Mouse (Mus musculus) cerebellum, adult (tissue): ENCODE data around the gene Gucy2g.
"Not testable (repeated sequence)": the region's sequence is repeated elsewhere in the genome, so short reads cannot be mapped to it uniquely, and the experiment has no call there.

ENCODE experiments used
- ATAC-seq: cut with Nextera tagmentation; 2 replicates; pipeline ENCODE4 v1.9.2; 2017; ENCODE audit warnings: mild to moderate bottlenecking, moderate library complexity, mixed read lengths; ENCODE audit not compliant: insufficient number of reproducible peaks, low FRiP score, low TSS enrichment

Gucy2g gene

DNA sequence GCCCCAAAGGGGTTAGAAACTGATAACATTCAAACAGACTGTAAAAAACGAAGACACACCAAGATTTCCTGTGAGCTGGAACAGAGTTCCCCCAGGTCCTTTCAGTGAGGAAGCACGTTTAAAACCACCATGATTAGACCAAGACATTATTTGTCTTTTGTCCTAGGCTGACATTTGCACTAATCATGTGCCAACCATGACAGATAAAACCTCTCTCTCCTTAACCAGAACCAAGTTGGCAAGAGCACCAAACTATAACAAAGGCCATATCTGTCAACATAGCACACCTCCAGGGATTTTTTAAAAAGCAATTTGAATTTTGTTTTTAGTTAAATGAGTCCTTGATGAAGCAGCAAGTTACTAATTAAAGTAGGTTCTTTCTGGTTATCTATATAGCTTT is 73.3 kb downstream of the Gucy2g start:
- no peak for ATAC-seq

DNA sequence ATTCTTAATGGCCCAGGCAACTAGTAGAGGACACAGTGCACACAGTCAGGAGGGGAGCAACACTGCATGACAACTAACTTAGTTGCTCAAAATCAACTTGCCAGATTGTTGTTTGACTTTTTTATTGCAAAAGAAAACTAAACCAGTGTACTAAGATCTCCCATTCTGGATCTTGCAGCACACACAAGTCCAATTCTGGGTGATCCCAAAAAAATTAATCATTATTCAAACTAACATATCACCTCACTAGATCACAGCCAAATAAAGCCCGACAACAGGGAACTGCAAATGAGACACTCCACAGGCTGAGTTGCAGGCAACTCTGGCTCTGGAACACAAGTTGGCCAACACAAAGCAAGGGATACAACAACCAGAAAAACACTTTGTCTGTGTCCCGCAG is 74.3 kb downstream of the Gucy2g start:
- ATAC-seq, result no peak

DNA sequence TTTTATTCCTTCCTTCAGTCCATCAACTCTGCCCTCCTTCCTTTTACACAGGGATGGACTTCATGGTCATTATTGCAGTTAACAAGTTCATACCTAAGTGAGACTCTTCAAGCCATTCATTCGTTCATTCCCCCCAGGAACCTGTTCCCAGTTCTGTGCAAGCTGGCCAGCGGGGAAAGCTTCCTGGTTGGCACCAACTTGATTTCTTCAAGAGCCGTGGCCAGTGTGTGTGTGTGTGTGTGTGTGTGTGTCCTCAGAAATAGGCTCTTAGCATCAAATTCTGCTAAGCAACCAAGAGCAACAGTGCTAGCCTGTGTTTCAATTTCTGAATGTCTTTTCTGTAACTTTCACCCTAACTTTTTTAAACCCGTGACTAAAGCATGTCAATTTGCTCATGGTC is 75.1 kb downstream of the Gucy2g start:
- no peak for ATAC-seq

DNA sequence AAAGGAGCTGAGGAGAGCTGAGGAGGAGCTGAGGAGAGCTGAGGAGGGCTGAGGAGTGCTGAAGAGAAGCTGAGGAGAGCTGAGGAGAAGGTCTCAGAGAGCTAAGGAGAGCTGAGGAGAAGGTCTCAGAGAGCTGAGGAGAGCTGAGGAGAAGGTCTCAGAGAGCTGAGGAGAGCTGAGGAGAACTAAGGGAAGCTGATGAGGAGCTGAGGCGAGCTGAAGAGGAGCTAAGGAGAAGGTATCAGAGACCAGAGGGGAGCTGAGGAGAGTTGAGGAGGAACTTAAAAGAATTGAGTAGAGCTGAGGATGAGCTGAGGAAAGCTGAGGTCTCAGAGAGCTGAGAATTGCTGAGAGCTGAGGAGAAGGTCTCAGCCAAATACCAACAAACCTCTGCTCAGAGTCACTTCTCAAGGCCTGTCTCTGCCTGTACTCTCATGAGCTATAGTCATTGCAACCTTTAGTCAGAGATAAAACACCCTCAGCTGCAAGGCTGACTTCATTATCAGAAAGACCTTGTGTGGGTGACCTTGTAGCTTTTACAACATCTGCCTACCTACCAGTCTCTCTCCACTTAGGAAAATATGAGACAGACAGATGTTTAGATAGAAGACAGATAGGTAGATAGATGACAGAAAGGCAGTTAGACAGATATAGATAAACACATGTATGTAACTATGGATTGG is 75.7 kb downstream of the Gucy2g start:
- no peak for ATAC-seq

DNA sequence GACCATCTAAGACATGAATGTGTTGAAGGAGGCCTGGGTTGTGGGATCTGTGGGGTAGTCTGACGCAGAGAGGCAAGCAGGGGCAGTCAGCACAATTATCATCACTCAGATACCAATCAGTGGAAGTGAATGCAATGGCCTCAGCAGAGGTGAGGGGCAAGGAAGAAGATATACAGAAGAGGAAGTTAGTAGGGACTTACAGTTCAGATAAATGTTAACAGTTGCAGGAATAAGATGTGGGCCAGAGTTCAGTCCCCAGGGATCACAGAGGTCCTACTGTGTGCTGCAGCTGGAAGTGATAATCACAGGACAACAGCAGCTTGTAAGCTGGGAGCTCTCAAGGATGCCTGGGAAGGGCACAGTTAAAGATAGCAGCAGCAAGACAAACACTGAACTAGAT is 76.9 kb downstream of the Gucy2g start:
- ATAC-seq, result no peak

DNA sequence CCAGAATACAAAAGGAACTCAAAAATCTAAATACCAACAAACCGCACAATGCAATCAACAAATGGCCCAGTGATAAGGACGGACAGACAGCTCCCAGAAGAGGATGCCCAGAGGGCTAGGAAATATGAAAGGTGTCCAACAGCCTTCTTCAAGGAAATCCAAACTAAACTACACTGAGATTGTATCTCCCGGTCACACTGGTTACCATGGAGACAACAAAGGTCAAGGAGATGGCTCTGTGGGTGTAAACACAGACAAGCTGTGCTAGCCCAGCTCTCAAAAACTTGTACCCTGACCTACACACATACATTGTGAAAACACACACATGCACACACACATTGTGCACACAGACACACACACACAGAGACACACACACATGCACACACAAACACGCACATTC is 78.8 kb downstream of the Gucy2g start:
- ATAC-seq, result no peak

DNA sequence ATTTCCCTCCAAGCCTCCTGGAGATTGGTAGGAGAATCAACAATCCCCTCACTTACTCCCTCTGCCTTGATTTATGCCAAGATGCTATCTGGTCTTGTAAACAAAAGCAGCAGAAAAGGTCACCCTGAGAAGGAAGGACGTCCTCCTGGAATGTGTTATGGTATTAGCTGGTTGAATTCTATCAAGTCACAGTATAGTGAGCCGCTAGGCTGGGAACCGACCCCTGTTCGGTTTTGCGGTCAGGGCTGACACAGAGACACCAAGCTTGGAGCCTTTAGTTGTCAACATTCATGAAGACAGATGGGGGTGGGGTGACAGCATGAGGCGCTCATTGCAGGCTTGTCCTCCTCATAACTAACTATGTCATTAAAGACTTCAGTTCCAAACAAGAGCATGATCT is 81.2 kb downstream of the Gucy2g start:
- no peak for ATAC-seq

DNA sequence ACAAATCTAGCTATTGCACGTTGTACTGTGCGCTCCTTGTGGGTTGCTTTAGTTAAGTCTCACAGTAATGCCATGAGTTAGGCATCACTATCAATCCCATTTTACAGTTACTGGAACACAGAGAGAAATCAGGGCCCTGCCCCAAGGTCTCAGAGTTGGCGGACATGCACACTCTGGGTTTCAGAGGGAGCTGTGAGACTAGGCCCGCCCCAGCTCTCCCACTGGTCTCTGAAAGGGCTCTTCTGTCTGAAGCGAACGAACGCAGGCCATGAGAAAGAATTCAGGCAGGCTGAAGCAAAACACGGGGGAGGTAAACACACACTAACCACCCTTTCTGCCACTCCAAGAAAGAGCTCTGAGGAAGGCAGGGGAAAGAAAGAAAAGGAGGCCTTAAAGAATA is 82.4 kb downstream of the Gucy2g start:
- no peak for ATAC-seq

DNA sequence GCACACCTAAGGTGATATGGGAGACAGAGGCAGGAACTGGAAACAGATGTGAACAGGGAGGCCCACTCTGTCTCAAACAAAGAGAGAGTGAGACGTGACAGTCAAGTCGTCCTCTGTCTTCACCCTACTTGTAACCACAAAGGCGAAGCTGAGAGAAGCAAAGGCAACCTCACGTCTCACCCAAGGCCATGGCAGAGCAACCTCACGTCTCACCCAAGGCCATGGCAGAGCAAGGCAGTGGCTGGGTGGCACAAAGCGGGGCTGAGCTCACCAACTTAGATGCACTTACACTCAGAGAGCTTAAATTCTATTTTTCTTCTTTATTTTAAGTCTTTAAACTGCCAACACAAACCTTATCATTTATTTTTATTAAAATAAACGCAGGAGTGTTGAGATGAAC is 84.0 kb downstream of the Gucy2g start:
- ATAC-seq, result no peak

DNA sequence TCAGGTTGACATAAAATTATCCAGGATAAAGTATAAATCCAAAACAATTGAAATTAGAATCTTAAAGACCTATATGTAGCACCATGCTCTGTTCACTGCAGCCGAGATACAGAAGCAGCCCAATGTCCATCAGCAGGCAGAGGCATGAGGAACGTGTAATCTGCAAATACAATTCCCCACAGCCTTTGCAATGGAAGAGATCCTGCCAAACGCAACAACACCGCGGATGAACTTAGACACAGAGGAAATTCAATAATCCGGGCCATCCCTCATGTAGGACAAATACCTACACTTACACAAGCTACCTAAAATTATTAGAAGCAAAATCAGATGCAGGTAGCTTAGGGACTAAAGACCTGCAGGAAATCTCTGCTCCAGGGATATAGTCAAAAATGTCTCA is 88.1 kb downstream of the Gucy2g start:
- no peak for ATAC-seq

DNA sequence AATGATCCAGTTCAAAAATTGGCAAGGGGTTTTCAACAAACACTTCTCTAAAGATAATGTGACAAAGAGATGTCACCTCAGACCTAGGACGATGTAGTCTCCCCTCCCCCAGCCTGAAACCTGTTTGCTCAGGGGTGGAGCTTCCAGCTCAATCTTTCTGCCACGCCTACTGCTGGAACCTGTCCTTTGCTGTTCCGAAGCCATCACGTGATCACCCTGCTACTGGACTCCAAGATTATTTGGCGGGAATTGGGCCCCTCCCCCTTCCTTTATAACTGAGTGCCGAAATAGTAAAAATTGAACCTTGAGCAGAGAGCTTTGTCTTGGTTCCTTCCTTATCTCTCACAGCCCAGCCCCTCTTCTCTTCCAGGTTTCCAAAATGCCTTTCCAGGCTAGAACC is 88.8 kb downstream of the Gucy2g start:
- ATAC-seq, result not testable (repeated sequence)

DNA sequence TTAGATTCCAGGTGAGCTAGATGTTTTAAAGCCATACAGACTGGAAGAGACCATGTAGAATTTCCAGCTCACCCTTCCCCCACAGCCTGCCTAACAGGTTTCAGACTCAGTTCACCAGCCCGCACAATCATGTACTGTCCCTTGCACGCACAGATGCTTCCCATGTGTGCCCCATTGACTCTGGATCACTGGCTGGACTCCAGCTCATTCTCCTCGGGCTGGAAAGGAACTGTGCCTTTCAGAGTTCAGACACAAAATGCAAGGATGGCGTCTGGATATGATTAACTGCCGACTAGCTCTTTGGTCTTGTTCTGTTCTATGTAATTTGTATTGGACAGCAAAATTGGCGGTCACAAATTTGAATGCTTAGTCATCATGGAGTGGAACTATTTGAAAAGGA is 91.4 kb downstream of the Gucy2g start:
- no peak for ATAC-seq

DNA sequence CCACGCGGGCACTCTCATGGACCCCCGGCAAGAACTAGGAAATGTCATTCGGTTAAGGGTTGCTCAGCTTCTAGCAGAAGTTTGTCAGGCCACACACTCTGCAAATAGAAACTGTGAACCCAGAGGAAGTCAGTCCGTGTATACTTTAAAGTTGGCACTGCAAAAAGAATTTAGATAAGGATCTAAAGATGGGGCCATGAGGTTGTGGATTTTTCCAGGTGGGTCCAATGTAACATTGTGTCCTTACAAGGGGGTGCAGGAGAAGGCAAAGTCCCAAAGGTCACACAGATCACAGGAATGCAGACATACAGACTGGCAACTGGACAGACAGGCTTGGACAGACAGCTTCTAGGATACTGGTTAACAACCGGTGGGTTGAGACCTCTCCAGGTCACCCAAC is 92.9 kb downstream of the Gucy2g start:
- ATAC-seq, result no peak
